Mouse (Mus musculus) mouse embryonic stem cell (cell line): ENCODE measurements around the gene Emilin2.

Experiments used
- in situ Hi-C, 2 experiments: fragments of 300-500 bp; cut with MboI; formaldehyde crosslinking; loops; 1 replicate in 1 of 2; 3 replicates in 1 of 2; pipeline ENCODE4 v1.14.3; 2019 to 2020; ENCODE audit warnings: low sequenced_read_pairs in 2 of 2, low pct_unique_long_range_greater_than_20kb in 1 of 2, mixed read lengths in 1 of 2; ENCODE audit not compliant: unreplicated experiment in 1 of 2

The Emilin2 gene

DNA sequence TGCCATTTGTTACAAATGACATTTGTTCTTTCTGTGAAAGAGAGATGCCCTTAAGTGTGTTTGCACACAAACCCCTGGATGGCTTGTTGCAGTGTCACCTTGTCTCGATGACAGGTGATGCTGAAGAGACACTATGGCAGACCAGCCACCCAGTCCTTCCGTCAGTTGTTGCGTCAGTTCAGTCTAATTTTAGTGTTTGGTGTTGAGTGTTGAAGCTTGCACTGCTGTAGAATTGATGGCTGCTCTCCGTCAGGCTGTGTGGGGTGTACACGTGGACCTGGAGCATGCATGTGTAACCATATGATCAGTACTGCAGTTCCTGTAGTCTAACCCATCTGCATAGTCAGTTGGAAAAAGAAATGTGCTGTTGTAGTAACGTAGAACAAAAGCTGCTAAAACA, 62.8 kb downstream of the Emilin2 start:
- in situ Hi-C loops: no loop called here

DNA sequence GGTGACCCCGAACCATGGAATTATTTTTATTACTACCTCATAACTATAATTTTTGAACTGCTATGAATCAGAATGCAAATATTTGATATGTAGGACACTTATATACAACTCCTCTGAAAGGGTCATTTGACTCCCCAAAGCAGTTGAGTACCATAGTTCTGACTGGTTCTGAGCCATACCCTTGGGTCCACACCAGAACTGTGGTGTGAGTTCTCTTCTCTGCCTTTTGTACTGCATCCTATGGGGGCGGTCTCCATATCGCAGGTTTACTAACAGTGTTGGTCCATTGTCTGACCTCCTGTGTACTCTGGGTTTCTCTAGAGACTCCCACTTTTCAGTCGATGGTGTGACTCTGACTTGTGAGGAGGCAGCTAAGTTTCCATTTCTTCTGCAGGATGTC, 65.8 kb downstream of the Emilin2 start:
- in situ Hi-C loops: no loop called here

DNA sequence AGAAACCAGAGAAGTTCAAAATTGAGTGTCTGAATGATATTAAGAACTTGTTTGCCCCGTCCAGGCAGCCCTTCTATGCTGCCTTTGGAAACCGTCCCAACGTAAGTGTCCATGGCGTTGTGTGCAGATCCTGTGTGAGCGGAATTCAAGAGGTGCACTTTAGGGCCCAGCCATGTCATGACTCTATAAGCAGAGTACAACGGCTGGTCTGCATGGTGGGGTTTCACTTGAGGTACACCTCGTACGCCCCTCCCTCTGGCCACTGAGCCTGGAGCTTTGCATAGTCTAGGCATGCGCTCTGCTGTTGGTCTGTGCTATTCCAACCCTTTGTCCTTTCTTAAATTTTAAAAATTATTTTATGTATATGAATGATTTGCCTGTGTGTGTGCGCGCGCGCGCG, 66.6 kb downstream of the Emilin2 start:
- in situ Hi-C loops: no loop called here

DNA sequence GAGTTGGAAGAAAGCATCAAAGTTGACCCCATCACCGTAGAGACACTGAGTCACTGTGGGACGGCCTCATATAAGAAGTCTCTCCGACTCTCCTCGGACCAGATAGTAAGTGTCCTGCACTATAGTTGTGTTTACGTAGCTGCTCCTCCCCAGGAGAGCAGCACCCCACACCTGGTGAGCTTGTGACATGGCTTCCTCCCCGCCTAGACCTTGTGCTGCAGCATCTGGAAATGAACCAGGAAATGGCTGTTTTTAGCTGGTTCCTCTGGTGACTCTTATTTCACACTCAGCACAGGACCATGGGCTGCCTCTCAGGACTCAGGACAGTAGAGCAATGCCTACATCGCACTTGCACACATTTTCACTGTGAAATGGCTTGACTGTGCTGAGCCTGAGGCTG, 69.1 kb downstream of the Emilin2 start:
- in situ Hi-C loops: no loop called here

DNA sequence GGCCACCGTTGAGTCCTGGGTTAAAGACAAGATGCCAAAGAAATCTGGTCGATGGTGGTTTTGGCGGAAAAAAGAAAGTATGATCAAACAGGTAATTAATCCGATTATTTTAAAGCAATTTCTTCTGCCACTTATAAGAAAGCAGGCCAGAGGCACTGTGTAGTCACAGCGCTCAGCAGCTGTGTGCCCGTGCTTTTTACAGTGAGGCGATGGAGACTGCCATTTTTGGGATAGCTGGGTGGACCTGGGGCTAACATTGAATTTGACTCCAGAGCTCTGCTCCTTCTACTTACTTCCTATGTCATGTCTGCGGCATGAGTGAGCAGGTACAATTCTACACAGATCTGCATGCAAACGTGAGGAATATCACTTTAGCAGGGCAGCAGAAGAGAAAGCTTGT, 71.0 kb downstream of the Emilin2 start:
- in situ Hi-C loops: no loop called here

DNA sequence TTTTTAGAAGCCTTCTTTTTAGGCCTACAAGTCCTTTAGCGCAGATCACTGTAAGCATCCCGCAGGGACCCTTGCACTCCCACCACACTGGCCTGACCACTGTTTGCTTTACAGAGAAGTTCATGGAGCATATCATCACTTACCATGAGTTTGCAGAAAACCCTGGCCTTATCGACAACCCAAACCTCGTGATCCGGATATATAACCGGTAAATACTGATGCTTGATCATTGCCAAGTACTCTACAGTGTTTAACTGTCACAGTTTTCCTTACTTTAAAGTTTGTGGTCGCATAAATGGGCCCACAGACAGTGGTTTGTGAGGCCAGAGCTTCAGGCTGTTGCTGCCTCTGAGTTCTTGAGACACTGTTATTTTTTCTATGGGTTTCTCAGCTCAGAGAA, 73.3 kb downstream of the Emilin2 start:
- in situ Hi-C loops: no loop called here

DNA sequence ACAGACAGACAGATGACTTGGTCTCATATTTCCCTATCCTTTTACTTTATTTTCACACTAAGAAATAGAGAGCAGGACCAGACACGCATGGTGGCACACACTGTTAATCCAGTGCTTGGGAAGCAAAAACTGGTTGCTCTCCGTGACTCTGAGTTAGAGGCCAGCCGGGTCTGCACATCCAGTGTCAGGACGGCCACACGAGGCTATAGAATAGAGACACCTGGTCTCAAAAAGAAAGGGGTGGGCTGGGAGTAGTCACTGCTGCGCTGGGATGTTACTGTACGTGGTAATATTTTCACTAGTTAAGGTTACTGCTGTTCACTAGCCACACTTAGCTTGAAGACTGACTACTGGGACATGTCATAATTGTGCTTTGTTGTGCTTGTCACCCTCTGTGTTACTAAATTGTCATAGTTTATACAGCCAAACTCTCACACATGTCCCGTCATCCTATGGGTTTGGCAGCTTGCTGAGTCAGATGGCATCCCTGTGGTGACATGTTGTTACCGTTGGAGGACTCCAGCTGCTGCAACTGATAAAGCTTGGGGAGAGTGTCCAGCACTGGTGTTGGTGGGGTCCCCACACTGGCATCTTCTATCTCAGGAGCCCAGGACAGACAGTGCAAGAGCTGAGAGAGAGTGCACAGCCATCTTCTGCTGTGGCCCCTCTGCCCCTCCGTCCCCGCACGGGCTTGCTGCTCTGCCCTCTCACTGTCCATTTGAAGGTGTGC, 76.4 kb downstream of the Emilin2 start:
- in situ Hi-C loops: no loop called here

DNA sequence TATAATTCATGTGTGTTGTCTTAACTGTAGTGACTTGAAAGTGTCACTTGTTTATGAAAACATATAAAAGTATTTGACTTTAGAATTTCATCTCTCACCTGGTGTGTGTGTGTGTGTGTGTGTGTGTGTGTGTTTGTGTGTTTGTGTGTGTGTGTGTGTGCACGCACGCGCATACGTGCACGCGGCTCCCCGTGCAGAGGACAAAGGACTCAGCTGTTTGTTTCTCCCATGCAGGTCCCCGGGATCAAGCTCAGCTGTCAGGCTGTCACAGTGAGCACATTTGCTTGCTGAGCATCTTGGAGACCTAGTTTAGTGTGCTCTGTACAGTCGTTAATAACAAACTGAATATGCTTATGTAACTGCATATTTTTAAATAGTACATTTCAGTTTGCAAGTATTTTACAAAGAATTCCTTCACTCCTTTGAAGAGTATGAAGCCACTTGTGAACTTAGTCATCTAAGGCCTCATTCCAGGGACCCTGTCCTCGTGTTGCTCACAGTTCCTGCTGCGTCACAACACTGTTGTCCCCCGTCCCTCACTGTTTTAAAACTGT, 77.7 kb downstream of the Emilin2 start:
- in situ Hi-C loops: no loop called here

DNA sequence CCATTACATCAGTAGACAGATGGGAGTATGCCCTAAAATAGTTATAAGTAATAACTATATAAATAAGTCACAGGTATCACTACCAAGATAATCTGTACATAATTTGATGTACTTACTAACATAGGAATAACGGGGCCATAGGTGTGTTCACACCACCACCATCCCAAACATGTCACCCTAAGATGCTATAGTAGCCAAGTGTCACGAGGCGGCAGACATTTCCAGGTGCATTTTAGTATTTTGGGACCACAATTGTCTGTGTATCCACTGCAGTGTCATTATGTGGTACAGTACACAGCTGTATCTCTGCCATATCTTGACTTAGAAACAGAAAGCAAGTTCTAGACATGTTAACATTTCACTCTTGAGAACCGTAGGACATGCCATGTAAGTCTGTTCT, 78.6 kb downstream of the Emilin2 start:
- in situ Hi-C loops: no loop called here

DNA sequence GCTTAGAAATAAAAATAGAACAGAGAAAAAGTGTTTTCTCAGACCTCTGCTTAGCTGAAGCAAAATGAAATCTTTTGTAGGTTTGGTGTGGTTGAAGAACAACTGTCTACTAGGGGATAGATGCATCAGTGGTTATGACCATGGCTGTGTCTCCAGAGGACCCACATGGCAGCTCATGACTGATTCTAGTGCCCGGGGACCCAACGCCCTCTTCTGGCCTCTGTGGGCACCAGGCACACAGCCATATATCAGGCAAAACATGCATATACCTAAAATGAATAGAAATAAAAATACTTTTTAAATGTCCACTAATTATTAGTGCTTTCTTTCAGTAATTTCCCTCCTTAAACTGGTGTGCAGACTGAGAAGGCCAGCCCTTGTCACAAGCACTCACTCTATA, 79.8 kb downstream of the Emilin2 start:
- in situ Hi-C loops: no loop called here

DNA sequence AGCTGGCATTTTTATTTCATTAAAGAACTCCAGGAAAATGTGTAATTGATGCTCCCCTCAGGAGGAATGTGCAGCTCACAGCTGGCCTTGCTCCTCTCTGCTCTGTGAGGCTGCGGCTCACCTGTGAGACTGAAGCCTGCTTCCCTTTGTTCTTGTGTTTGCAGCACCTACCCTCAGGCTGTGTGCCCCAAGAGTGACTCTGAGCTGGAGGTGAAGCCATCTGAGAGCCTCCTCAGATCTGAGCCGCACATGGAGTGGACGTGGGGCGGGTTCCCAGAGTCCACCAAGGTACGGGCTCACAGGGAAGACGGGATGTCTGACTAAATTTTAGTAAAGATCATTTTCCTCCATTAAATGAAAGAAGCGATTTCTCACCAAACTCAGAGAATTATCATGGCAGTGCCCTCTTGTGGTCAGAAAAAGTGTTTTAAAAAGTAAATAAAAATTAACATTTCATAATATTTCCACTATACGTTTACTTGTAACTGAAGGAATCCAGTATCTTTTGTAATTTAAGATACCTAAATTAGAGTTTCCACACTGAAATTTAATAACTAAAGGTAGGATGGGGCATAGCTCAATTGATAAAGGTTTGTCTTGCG, 81.6 kb downstream of the Emilin2 start:
- in situ Hi-C loops: no loop called here

DNA sequence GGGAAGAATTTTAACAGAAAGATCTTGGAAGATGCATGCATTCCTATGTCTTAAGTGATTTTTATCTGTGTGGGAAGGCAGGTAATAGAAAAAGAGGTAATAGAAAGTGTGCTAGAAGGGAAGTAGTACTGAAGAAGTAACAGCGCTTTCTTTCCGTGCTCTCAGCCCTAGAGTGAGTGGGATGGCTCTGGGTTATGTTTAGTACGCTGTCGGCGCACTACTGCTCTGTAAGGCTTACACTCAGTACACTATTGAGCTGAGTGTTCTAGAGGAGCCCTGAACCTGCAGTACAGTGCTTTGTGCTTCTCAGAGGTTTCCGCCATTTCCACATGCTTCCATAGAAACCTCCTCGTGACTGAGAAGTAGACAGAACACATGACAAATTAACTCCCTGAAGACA, 83.1 kb downstream of the Emilin2 start:
- in situ Hi-C loops: no loop called here

DNA sequence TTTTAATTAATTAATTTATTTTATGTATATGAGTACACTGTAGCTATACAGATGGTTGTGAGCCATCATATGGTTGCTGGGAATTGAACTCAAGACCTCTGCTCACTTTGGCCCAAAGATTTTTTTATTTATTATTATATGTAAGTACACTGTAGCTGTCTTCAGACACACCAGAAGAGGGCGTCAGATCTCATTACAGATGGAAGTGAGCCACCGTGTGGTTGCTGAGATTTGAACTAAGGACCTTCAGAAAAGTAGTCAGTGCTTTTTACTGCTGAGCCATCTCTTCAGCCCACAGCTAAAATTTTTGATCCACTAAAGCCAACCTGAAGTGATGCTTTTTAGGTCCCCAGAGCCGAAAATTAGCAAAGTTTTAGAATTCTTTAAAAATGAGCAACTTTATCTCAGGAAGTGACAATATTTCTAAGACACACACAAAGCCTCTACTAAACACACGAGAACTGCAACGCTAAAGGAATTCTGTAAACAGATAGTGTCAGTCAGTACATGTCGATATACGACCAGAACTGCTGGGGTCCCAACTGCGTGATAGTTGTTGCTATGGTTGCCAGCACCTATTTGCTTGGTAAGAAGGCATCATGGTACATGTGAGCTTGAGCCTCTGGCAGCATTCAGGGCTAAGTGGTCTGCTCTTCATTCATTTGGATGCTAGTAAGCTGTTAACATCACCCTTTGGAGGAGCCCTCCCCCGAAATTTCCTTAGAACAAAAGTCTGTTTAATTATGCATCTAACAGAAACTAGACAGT, 84.5 kb downstream of the Emilin2 start:
- in situ Hi-C loops: no loop called here

DNA sequence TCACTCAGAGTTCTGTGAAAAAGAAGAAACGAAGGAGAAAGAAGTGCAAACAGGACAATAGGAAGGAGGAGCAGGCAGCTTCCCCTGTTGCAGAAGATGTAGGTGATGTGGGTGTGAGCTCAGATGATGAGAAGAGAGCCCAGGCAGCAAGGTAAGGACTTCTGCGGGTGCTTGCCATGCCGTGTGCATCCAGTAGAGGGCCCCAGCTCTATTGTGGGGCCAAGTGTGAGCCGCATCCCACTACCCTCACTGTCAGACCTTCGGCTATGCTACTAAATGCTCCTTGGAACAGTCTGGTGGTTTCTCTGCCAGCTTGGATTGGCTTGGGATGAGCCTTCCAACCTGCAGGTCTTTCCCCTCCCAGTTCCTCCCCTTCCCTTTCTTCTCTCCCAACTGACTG, 86.7 kb downstream of the Emilin2 start:
- in situ Hi-C loops: no loop called here

DNA sequence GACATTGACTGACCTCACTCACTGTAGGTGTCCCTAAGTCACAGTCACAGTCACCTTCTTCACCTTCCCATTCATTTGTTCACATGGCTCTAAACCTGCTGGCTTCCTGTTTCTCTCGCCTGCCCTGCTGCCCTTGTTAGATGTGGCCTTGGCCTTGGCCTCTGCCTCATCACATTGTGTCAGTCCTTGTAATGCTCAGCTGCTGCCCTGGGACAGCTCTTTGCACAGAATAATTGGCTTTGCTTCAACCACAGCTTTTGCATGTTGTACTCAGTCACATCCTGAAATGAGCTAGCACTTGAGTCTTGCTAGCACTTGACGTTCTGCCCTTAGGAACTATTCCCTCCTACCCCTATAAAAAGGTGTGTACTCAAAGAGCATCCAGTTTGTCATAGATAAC, 87.3 kb downstream of the Emilin2 start:
- in situ Hi-C loops: no loop called here

DNA sequence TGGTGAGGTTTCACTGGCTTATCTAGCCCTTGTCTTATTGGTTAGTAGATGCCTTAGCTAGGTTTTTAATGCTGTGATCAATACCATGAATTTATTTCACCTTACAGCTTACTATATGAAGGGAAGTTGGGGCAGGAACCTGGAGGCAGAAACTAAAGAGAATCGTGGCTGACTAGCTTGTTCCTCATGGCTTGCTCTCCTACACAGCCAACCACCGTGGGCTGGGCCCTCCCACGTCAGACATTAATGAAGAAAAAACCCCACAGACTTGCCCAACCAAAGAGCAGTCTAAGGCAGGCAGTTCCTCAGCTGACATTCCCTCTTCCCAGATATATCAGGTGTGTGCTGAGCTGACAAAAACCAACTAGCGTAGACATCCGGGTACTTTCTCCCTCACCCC, 88.1 kb downstream of the Emilin2 start:
- in situ Hi-C loops: no loop called here

DNA sequence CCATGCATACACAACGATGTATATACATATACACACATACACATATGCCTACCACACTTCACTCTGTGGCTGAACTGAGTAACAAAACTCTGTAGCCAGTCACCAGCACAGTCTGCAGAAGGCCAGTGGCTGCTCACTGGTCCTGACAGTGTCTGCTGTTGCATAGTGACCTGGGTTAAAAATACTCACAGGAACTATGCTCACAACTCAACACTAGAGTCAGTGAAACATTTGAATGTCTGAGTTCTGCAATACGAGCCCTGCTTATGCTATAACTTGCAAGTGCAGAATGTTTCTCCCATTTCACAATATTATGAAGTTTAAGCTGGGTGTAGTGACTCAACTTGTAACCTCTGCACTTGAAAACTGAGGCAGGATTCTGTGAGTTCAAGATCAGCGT, 90.4 kb downstream of the Emilin2 start:
- in situ Hi-C loops: no loop called here

DNA sequence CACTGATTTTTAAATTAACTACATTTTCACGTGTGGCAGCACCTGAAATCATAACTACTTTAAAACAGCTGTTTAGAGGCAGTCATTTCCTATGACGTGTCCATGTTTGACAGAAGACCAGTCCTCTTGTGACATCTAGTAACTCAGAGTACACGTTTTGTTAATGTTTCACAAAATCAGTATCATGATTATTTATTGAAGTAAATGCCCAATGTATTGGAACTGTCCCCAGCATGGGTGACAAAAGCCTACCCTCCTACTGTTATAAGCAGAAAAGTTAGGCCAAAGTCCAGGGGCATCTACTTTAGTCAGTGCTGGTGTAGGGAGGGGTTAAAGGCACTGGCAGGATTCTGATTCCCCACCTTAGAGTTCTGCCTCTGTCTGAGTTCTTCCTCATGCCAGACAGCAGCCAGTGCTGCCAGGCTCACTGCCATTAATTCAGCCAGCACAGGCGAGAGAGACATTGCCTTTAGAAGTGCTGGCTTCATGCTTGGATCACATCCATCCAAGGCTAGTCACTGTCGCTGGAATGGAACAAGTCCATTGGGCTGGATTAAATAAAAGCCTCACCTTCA, 94.6 kb downstream of the Emilin2 start:
- in situ Hi-C loops: no loop called here

DNA sequence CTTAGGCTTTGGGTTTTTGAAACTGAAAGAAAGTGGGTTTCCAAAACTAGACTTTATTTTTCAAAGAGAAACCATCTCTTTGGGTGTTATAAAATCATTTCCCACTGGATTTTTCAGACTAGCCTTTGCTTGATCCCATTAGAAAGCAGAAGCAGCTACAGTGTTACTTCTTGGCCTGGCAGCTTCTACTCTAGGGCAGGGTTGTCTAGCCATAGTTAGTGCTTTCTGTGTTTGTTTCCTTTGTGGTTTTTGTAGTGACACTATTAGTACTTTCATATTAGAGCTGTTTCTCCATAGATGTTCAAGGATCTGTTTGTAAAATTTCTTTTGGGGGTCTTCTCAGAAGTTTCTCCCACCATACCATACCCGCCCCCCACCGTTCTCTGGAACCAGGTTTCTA, 95.5 kb downstream of the Emilin2 start:
- in situ Hi-C loops: no loop called here
